Mouse (Mus musculus) stomach, postnatal 0 days (tissue): ENCODE data around the gene Pter.

Source experiments
- CTCF ChIP-seq: IDR thresholded peaks from 2 replicates; pipeline ENCODE4 v1.5.1; 2016; ENCODE audit warnings: antibody characterized with exemption, low read depth, mild to moderate bottlenecking, moderate library complexity
- EP300 ChIP-seq: optimal IDR thresholded peaks from 2 replicates; pipeline ENCODE3; 2016; ENCODE audit warnings: antibody characterized with exemption

DNA sequence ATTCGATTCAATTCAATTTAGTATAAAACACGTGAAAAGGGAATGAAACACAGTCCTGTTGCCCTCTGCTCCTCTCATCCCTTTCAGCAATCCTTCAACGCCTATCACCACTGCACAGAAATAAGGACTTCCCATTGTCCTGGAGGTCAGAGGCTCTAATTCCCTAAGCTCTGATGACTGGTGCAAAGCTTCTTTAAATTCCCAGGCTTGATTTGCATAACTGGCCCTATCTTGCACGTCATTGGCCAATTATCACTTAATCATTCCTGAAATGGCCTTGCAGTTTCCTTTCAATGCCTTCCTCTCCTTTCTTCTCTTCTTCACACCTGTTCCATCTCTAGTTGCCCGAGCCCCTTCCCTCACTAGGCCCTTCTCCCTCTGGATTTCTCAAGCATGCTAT is 94.5 kb downstream of the Pter start:
- TF ChIP-seq CTCF (no peak), EP300 (no peak)
